Mouse (Mus musculus) B cell, adult 67 days (primary cell): ENCODE measurements around the gene Rpl18a. TPM values are rescaled to one million over a fixed set of nuclear protein-coding genes. Genes with fewer than 3 reads are reported as not detected.

Source experiments
- total RNA-seq, 2 experiments: library from RNA; stranded (reverse); gene quantifications; 4 replicates each; pipeline ENCODE4 v1.2.4; 2023

Rpl18a gene
- total RNA-seq: 1,000 to 10,000 TPM; 3,871 to 4,029 TPM

DNA sequence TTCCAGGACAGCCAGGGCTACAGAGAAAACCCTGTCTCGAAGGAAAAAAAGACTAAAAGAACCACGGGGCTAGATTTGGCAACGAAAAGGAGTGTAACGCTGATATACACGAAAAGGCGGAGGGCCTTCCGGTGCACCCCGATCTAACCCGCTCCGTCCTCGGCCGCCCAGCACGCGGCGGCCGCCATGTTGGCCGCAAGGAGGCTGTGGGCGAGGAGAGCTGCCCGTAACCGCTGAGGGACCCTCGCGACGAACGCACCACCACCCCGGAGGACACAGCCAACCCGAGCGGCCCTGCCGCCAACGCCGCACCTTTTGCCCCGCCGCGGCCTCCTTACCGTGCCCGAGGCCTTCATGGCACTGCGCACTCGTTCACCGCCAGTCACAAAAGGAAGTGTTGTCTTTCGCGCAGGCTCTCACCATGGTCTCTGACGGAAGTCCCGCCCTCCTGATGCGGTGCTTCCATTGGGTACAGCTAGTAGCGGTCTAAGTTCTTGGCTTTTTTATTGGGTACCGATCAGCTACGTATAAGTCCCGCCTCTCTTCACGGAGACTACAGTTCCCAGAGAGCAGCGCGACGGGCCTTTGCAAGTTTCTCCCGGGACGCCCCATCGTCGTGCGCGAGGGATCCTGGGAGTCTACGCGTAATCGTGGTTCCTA, at the start of gene Rpl18a:
TSS of gene Rpl18a (minus strand) at position 392 of the 660 bp plus-strand sequence.

DNA sequence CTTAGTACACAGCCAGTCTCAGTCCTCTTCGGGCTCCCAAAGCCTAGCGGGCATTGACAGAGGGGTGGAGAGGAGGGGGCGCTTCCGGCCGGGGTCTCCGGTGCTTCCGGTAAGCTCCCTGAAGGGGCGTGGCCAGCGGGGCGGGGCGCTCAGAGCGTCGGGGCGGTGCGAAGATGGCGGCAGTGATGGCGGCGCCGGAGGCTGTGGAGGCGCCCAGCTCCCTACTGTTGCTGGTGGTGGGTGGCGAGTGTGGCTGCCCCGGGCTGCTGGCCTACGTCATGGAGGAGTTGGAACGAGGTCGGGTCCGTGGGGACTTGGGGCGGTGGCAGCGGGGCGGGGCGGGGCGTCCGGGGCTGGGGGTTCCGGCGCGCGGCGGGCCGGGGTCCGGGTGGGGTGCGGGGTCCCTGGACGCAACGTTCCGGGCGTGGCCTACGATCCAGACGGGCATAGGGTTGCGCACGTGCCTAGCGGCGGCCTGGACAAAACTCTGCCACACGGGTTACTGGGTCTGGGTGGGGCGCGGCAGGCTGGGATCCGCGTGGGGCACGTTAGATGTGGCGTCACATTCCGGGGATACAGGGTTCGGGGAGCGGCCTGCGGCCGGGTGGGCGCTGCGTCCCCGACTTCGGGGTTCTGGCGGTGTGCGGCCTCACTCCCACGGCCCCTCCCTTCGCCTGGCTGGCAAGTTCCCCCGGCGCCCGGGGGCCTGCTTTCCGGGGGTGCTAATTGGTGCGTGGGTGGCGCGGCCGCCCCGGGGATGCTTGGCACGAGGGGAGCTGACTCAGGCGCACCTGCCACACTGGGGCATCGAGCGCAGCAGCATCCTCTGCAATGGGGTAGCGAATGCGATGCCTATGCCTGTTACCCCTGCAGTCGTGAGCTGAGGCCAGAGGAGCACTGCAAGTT, 8.9 kb upstream of the Rpl18a start, which contains the start of gene Map1s:
TSS of gene Map1s (plus strand) at position 102 of the 906 bp plus-strand sequence.

DNA sequence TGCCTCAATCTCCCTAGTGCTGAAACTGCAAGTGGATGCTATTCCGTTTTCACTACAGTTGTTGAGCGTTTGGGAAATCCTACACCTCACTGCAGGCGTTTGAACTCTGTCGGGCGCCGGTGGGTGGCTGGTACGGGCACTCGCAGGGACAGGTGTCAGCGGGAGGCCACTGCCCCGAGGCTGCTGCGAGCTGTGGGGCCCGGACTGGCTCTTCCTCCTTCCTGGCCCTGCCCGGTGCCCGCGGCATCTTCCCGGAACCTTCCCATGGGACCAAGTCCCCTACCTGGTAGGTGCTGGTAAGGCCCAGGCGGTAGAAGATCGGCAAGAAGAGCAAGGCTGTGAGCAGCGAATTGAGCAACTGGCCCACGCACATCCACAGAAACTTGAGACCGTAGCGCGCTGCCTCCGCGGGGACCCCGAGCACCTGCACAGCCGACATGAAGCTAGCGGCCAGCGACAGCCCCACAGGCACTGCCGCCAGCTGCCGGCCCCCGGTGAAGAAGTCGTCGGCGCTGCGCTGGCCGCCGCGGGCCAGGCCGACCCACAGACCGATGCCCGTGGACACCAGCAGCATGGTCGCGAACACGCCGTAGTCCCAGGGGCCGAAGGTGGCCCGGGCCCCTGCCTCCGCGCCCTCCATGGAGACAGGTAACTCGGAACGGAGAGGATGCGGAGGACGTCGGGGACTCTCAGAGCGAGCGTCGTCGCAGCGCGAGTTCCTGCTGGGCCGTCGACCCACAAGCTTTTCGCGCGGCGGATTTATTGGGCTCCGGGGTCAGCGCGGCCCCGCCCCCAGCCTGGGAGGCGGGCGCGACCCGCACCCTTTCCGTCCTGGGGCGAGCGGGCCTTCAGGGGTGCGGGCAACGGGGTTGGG, 5.0 kb downstream of the Rpl18a start, which contains the start of gene Slc5a5:
TSS of gene Slc5a5 (minus strand) at position 736 of the 874 bp plus-strand sequence.

DNA sequence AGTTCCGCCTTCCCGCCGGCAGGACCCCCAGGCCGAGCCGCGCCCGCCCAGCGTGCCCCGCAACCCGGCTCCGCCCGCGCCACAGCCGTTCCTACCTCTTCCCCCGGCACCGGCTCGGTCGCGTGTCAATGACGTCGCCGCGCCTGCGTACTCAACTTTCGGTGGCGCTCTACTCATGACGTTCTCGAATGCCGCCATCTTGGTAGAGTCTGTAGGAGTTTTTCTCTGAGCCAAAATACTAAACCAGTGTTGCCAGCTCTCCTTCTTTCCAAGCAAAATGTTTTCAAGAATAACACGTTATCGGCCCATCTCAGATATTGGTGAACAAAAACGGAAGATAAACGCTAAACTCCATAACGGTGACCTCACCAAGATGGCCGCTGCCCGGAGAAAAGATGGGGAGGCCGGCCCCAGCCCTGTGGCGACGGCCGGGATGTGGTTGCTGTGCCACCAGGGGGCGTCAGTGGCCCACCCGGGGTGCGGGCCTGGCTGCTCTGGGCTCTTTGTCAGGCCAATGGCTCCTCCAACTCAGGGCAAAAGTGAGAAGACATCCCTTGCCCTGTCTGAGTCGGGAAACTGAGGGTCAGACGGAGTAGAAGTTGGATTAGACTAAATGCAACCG, 23.7 kb downstream of the Rpl18a start, which contains the start of gene Ccdc124:
TSS of gene Ccdc124 (minus strand) at position 572 of the 622 bp plus-strand sequence.

DNA sequence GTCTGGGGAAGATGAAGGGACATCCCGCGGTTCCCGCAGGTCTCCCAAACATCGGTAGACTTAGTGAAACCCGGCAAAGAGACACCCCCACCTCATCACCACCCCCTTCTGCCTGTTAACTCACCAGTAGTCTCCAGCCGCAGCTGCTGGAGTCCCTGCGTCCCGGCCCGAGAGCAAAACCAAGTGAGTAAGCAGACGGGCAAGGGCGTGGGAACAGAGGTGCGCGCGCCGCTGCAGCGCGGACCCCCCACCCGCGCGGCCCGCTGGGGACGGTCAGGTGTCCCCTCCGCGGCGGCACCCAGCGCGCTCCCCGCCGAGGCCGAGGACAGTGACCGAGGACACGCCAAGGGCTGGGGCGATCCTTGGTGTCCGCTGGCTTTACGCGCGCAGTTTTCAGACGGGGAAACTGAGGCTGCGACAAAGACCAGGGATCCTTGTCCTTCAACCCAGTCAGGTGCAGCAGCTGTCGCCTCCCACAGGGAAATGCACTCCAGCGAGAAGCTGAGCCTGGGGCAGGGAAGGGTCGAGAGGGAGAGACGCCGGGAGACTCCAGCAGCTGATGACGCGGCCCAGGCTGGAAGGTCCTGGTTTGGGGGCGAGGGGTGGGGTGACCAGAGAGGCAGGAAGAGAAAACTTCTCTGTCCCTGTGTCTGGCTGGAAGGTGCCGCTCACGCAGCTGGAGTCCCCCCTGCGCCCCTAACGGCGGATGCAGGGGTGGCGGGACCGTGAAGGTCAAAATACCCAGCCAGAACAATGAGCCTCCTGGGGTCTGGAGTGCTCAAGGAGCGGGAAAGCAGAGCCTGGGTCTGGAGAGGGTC, 34.2 kb downstream of the Rpl18a start, which contains the start of gene Kcnn1:
TSS of gene Kcnn1 (minus strand) at position 435 of the 818 bp plus-strand sequence.

Other genes starting within 250 kb of the Rpl18a start
- gene Pgpep1, start 237.0 kb downstream of the Rpl18a start, total RNA-seq: 10 to 100 TPM; 14.3 to 16.2 TPM
- 100 to 1,000 TPM; 114 to 117 TPM for gene Lsm4, start 224.2 kb downstream of the Rpl18a start, total RNA-seq
- 1,000 to 10,000 TPM; 1,149 to 1,767 TPM for gene Jund, start 198.5 kb downstream of the Rpl18a start, total RNA-seq
- gene Iqcn, start 194.0 kb downstream of the Rpl18a start, total RNA-seq: 10 to 100 TPM; 19.0 to 55.4 TPM
- gene Gm3336, start 178.9 kb downstream of the Rpl18a start, total RNA-seq: not detected
- gene Pde4c, start 173.7 kb downstream of the Rpl18a start, total RNA-seq: 1 to 10 TPM; 3.8 to 4.3 TPM
- gene Rab3a, start 142.7 kb downstream of the Rpl18a start, total RNA-seq: 10 to 100 TPM; 11.7 to 14.5 TPM
- 10 to 100 TPM; 24.5 to 25.5 TPM for gene Mpv17l2, start 136.5 kb downstream of the Rpl18a start, total RNA-seq
- 10 to 100 TPM; 26.3 to 27.3 TPM for gene Pik3r2, start 120.7 kb downstream of the Rpl18a start, total RNA-seq
- gene Mast3, start 92.4 kb downstream of the Rpl18a start, total RNA-seq: 100 to 1,000 TPM; 196 to 209 TPM
- under 1 TPM in 1 of 2 experiments, not detected in 1; 0.55 TPM for gene Il12rb1, start 89.0 kb downstream of the Rpl18a start, total RNA-seq
- 10 to 100 TPM; 22.2 to 25.6 TPM for gene Arrdc2, start 57.7 kb downstream of the Rpl18a start, total RNA-seq
- not detected for gene Kcnn1, start 34.2 kb downstream of the Rpl18a start, total RNA-seq
- 10 to 100 TPM; 40.9 to 42.3 TPM for gene Ccdc124, start 23.5 kb downstream of the Rpl18a start, total RNA-seq
- gene Slc5a5, start 4.7 kb downstream of the Rpl18a start, total RNA-seq: not detected
- 10 to 100 TPM; 64.6 to 71.3 TPM for gene Map1s, start 8.5 kb upstream of the Rpl18a start, total RNA-seq